Mouse (Mus musculus) lung, adult 18-20 months (tissue): ENCODE measurements around the gene Kank2.
"Not testable (repeated sequence)": the region's sequence is repeated elsewhere in the genome, so short reads cannot be mapped to it uniquely, and the experiment has no call there.

ENCODE experiments used
- DNase-seq, 2 experiments: peaks; one replicate each; pipeline ENCODE4 v3.0.0; 2022; ENCODE audit warnings: mixed read lengths in 2 of 2

The Kank2 gene

DNA sequence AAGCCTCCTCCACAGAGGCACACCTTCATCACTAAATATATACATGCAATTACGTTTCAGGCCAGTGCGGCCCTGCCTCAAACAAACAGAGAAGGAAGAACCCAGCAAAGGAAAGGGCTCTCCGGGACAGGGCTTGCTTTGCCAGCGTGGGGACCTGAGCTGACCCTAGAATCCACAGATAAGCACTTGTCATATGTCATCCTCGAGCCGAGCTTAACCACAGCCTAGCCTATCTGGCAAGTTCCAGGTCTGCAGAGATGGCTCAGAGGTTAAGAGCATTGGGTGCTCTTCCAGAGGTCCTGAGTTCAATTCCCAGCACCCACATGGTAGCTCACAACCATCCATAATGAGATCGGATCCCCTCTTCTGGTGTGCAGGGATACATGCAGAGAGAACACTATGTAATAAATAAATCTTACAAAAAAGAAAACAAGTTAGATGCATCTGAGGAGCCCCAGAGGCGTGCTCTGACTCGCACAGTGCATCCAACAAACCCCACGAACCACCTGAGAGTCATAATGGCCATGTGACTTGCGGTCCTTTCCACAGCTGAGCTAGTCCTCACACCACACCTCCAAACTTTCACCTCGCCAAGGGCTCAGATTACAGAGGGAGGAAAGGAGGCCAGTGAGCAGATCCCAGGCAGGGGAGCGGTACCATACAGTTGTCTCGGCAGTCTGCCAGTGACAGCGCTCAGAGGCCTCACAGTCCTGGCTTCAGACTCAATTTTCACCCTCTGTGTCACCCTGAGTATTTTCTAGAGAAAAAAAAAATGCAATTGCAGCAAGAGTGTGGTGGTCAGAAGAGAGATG is 16.7 kb downstream of the Kank2 start:
- peak; percentile 59 to 70 for DNase-seq

GRCm38 (mm10) chr9:21777726-21778125 is 20.8 kb downstream of the Kank2 start:
- DNase-seq, result no peak

DNA sequence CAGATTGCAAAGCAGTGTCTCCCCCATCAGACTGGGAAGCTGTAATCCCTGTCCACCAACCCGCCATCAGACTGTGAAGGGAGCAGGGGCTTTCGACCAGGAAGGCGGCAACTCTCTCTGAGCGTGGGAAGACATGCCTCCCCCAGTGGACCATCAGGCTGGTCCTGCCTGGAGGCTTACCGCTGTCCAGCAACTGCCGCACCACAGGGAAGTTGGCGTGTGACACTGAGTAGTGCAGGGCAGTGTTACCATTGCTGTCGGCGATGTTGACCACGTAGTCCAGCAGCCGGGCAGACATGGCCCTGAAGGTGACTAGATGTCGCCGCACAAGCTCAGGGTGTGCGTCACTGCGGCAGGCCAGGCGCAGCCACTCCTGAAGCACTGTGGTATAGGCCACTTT is 24.2 kb downstream of the Kank2 start:
- no peak for DNase-seq

DNA sequence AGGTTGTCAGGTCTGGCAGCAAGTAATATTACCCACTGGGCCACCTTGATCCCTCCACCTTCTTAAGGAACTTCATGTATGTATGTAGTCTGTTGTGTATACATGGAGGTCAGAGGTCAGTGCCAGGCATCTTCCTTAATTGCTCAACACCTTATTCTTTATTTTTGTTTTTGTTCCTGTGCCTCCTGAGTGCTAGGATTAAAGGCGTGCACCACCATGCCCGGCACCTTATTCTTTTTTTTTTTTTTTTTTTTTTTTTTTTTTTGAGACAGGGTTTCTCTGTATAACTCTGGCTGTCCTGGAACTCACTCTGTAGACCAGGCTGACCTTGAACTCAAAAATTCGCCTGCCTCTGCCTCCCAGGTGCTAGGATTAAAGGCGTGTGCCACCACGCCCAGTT is 25.1 kb downstream of the Kank2 start:
- not testable (repeated sequence) for DNase-seq

DNA sequence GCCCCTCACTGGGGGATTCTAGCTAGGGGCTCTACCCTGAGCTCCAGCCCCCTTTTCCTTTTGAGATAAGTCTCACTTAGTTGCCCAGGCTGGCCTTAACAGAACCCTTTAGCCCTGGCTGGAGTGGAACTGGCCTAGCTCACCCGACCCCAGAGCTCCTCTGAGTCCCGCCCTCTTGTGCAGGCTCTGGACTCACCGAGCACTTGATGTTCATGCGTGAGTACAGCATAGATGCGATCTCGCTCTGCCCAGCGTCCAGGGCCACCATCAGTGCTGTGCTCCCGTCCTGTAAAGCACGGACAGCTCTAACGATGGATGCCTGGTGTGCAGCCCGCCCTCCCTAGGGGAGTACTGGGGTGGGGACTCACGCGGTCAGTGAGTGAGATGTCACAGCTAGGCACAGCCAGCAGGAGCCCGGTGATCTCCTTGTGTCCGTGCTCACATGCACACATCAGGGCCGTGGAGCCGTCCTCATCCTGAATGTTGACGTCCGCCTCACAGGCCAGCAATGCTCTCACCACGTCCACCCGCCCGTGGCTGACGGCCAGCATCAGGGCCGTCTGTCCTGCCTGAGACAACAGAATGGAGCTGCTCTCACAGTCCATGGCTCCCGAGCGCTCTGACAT is 28.9 kb downstream of the Kank2 start:
- no peak for DNase-seq

DNA sequence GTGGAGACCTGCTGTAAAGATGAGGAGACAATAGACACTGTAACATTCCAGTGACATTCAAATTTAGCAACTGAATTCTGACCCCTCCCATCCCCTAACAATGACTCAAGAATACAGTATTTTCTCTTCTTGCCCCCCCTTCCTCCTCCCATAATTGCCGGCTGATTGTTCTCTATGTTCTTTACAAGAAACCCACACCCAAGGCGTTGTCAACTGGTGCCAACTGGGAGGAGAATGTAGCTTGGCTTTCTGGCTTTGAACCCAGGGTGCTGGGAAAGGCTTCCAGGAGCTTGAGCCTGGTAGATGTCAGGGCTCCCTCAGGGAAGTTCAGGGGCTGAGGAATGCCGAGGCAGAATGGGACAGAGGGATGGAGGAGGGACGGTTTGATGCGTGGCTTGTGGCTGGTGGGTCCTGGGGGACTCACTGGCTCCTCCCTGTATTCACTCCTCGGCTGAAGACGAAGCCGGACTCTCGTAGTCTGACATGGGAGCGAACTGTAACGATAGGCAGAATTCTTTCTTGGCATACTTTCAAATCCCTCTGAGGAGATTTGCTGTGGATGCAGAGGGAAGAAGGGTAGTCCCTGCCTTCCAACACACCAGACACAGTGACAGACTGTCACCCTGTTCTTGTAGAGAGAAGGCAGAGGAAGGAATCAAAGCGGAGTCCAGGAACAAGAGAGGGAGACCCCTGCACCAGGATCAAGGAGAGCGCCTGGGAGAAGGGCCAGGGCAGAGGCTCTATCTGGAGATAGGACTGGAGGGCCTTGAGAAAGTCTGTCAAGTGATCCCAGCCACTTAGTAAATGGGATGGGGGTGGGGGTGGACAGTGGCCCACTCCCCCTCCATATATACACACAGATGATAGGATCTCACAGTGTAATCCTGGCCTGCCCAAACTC is 29.8 kb downstream of the Kank2 start:
- DNase-seq, result peak in 1 of 2 experiments; percentile 26

DNA sequence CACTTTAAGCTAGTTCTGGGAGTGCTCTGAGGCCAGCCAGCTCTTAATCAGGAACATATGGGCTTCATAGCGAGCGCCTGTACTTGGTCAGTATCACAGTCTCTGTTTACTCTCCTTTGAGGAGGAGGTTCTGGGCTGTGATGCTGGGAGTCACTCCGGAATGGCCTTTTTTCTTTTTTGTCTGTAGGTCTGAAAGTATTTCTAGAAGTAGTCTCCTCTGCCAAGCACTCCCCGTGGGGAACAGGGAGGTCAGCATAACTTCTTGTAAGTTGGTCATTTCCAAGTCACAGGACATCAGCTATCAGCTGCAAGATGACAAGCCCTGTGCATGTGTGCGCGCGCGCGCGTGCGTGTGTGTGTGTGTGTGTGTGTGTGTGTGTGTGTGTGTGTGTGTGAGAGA is 30.6 kb downstream of the Kank2 start:
- DNase-seq, result peak in 1 of 2 experiments; percentile 42

DNA sequence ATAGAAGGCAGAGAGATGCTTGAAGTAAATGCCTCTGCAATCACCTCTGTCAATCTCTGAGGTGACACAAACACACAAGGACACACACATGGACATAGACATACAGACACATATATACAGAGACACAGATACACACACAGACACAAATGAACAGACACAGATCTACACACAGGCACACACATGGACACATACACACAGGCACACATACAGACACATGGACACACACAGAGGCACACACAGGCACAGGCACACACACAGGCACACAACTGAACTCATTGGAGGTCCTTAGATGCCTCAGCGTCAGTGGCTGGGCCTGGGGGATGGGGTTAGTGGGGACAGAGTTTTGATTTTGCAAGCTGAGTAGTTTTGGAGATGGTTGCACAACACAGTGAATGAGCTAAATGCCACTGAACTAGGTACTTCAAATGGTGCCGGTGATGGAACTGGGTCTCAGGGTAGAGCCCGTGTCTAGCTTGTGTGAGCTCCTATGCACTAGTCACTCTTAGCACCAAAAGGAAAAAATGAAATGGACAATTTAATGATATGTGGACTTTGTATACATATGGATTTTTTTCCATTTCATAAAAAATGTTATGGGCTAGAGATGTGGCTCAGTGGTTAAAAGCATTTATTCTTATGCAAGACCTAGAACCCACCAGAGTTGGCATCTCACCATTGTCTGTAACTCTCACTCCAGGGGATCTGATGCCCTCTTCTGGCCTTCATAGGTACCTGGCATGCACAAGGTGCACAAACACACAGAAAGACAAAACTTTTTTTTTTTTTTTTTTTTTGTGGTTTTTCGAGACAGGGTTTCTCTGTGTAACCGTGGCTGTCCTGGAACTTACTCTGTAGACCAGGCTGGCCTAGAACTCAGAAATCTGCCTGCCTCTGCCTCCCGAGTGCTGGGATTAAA is 34.2 kb downstream of the Kank2 start:
- peak; percentile 54 to 77 for DNase-seq

DNA sequence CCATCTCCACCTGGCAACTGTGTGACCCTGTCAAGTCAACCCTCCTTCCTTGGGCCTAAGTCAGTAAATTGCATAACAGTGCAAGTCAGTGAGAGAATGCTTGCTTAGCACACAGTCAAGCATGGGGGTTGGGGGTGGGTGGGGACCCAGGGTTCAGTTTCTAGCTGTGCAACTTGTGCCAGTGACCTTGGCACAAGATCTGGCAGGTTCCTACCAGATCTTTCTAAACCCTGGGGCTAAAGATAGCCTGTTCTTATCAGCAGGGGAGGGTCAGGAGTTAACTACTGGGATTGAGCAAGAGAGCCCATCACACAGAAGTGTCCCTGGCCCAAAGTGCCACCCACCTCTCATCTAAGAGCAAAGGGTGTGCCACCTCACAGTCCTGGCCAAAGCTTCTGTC is 36.4 kb downstream of the Kank2 start:
- DNase-seq, result peak; percentile 80 to 85

DNA sequence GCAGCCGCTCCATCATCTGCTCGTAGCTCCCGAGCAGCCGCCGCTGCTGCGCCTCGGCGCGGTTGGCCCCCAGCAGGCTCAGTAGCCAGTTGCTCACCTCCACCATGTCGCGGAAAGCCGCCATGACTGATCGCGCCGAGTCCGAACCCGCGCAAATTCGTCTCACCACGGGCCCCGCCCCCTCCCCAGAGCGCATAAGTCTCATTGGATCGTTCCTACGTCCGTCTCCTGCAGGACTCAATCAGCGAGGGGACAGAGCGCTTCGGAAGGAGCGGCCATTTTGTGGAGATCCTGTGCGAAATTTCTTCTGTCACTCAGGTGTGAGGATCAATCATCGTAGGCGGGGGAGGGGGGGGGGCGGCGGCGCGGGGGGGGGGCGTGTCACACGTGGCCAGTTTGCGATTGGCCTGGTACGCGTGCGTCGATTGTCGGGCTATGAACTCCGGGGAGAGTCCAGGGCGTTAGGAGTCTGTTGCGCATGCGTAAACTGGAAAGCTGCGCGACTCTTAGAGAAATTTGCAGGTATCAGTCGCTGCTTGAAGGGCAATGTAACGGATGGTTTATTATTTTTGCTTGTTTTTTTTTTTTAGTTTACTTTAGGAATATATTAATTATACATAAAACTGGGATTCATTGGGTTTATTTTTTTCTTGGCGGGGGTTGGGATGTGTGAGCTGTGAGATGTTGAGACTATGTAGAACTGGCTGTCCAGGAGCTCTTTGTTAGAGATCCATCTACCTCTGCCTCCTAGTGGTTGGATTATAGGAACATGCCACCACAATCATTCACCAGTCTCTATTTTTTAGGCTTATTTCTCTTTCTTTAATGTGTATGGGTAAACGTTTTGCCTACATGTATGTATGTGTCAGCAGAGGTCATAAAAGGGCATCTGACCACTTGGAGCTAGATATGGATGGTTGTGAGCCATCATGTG is 38.1 kb downstream of the Kank2 start, which contains the start of gene Spc24:
Gene Spc24 (minus strand): TSS at position 149 of the 934 bp plus-strand sequence.
- DNase-seq, result peak; percentile 95 to 96

GRCm38 (mm10) chr9:21759718-21760117 is 38.8 kb downstream of the Kank2 start:
- DNase-seq, result no peak

DNA sequence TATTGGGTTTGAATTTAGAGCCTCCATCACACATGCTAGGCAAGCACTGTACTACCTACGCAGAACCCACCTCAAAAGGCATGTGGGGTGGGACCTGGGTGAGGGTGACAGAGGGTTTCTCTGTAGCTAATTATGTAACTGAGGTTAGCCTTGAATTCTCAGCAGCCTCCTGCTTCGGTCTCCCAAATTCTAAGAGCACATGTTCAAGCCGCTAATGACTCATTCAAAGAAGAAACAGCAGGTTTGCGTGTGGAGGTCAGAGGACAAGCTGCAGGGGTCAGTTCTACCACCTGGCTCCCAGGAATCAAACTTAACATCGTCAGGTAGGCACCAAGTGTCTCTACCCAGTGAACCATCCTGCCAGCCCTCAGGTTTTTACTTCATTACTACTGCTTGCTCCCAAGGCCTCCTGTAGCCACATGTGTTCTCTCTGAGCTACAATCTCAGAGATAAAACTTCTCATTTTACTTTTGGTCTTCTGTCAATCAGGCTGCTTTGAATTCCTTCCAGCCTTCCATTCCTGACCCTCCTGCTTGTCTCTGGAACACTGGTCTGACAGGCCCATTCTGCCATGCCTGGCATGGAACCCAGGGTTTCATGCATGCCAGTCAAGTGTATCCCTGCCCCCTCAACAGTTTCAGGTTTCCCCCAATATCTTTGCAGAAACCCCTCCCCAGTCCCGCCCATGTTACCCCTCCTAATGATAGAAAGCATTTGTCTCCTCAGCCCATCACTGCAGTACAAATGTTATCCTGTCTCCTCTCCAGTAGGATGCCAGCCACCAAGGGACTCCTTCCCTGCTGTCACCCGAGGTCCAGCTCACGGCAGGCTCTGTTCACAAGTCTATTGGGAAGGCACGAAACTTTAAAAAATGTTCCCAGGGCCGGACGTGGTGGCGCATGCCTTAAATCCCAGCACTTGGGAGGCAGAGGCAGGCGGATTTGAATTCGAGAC is 39.7 kb downstream of the Kank2 start:
- no peak for DNase-seq

GRCm38 (mm10) chr9:21754516-21755321 is 43.8 kb downstream of the Kank2 start:
- no peak for DNase-seq

DNA sequence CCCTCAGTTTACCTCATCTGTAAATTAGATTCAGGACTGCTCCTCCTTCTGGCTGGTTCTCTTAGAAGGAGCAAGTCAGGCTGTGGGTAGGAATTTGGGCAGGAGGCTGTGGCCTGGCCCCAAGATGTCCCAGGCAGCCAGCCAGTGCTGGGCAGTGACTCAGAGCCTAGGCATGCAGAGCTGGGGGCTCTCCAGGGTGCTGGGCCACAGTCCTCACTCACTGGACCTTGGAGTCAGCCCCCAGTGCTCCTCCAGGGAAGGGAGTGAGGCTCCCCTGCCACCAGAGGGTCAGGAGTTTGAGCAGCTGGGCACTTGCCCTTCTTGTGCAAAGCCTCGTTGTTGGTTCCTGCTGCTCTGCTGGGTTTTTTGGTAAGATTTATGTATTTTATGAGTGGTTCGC is 44.5 kb downstream of the Kank2 start:
- DNase-seq, result peak; percentile 89 to 92

- DNase-seq, result peak; percentile 53 to 62
Measured at GRCm38 (mm10) chr9:21752252-21752792, 46.2 kb downstream of the Kank2 start.

- DNase-seq, result peak; percentile 72 to 82
Measured at GRCm38 (mm10) chr9:21751347-21751746, 47.2 kb downstream of the Kank2 start.

DNA sequence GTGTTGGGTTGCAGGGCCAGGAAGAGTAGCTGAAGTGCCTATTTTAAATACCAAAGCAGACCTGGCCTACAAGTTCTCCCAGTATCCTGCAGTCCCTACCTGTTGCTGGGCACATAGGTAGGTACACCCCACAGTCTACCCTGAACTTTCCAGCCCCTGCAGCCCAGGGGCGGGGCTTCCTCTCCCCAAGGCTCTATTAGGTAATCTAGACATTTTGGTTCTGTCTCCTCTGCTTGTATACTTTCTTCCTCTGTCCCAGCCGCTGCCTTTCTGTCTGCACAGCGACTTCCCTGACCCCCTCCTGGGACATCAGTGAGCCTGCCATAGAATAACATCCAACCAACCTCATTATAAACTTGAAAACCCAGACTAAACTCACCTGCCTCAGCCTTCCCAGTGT is 48.2 kb downstream of the Kank2 start:
- no peak for DNase-seq

- DNase-seq, result no peak
Measured at GRCm38 (mm10) chr9:21749382-21750118, 49.0 kb downstream of the Kank2 start.
